Mouse (Mus musculus): ENCODE data around the gene Tchh. TPM values are rescaled to one million over a fixed set of nuclear protein-coding genes. Genes with fewer than 3 reads are reported as not detected.
A peak's percentile ranks its signal among the peaks of the same experiment; 100 is the strongest.
"Not testable (repeated sequence)": the region's sequence is repeated elsewhere in the genome, so short reads cannot be mapped to it uniquely, and the experiment has no call there.

Tchh gene
- polyA plus RNA-seq, 1 experiment, result 0.77 TPM

DNA sequence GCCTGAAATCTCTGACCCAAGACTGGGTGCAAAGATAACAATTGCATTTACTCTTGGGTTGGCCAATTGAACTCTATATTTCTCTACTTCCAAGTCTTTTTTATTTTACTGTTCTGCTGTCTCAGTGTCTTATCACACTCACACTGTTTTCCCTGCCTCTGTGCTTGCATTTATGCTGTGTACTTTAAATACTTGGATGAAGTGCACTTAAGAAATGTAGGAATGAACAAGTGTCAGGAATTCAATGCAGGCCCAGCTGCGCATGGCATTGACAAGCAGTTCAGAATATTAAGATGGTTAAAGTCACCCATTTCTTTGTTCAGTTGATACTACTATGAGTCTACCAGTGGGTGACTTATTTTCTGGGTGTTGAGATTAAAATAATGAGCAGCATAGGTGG, 37.9 kb downstream of the Tchh start:
- no peak overlapping the region for H3K4me3 ChIP-seq (replicated peaks; ENCODE audit: control insufficient read depth, low read depth, low read length)
- TF ChIP-seq CTCF (IDR thresholded peaks at IDR 0.05; ENCODE audit: control insufficient read depth, insufficient read depth, low read length) (no peak), POLR2A (IDR thresholded peaks at IDR 0.05; ENCODE audit: borderline replicate concordance, control insufficient read depth, low read depth, low read length) (no peak)
- WGBS, result 86% methylated on average over 1 of the region's 1 CpGs
- no peaks in the 10 kb centered on the region for H3K4me1 ChIP-seq (ENCODE audit: control insufficient read depth, insufficient read depth, low read length)
- H3K27ac ChIP-seq (ENCODE audit: control insufficient read depth, insufficient read depth, low read depth, low read length, poor library complexity), result no peak overlapping the region

DNA sequence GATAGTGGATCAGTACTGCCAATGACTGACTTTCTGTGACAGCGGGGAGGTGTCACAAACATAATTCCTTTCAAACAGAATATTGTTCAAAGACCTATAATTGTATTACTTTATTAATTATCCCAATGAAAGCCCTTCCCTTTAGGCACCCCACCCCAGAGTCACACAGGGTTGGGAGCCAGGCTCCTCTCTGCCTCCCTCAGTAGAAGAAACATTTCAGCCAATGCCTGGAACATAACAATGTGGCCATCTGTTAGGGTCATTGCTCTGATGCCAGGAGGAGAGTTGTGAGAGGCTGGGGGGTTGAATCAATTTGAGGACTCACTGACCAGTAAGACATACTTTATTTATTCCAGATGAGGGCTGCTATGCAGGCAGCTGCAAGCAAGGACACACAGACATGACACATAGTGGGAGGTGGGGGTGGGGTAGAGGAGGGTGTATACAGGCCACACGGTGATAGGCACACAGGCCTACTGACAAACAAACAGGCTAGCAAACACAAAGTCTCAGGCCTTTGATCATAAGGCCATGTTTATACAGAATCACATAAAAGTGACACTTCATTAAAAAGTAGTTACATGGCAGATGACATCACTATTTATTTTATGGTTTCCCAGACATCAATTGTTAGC, 40.0 kb downstream of the Tchh start:
- no peaks in the 10 kb centered on the region for H3K4me1 ChIP-seq (ENCODE audit: control insufficient read depth, insufficient read depth, low read length)
- TF ChIP-seq POLR2A (IDR thresholded peaks at IDR 0.05; ENCODE audit: borderline replicate concordance, control insufficient read depth, low read depth, low read length) (no peak), CTCF (IDR thresholded peaks at IDR 0.05; ENCODE audit: control insufficient read depth, insufficient read depth, low read length) (no peak)
- 67% methylated on average over 2 of the region's 2 CpGs for WGBS
- H3K4me3 ChIP-seq (replicated peaks; ENCODE audit: control insufficient read depth, low read depth, low read length), result no peak overlapping the region
- H3K27ac ChIP-seq (ENCODE audit: control insufficient read depth, insufficient read depth, low read depth, low read length, poor library complexity), result no peak overlapping the region

DNA sequence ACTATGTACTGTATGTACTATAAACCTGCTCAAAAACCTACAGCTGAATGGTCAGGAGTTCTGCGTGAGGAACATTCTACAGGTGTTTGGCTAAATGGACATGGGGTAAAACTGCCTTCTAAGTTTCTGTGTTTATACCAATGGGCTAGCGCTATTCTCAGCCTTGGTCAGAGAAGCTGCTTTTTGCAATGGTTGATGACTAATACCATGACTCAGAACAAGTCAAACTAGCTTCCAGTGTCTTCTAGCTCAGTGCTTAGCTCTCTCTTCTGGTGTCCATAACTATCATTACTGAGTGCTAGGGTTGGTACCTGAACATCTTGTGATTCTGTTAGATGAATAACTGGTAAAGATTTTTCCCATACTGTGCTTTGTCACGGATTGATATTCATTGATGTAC, 43.5 kb downstream of the Tchh start:
- no peaks in the 10 kb centered on the region for H3K4me1 ChIP-seq (ENCODE audit: control insufficient read depth, insufficient read depth, low read length)
- no peak overlapping the region for H3K4me3 ChIP-seq (replicated peaks; ENCODE audit: control insufficient read depth, low read depth, low read length)
- no peak overlapping the region for H3K27ac ChIP-seq (ENCODE audit: control insufficient read depth, insufficient read depth, low read depth, low read length, poor library complexity)
- TF ChIP-seq CTCF (IDR thresholded peaks at IDR 0.05; ENCODE audit: control insufficient read depth, insufficient read depth, low read length) (no peak), POLR2A (IDR thresholded peaks at IDR 0.05; ENCODE audit: borderline replicate concordance, control insufficient read depth, low read depth, low read length) (no peak)
- WGBS, result 82% methylated on average over 3 of the region's 3 CpGs

DNA sequence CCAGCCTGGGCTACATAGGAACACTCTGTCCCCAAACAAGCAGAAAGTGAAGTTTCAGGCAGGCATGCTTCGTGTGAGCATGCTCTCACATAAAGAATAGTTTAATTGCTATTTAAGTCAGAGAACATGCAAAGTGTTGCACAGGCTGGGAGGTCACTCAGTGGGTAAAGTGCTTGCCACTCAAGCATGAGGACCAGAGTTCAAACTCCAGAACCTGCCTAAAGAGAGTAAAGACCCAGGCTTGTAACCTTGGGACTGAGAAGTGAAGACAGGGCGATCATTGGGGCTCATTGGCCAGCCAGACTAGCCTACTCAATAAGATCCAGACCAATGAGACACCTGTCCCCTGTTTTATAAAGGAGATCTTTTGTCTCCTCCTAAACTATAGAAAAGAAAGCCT, 46.4 kb downstream of the Tchh start:
- Histone ChIP-seq H3K4me1 (ENCODE audit: control insufficient read depth, insufficient read depth, low read length) (no peaks in the 10 kb centered on the region), H3K27ac (ENCODE audit: control insufficient read depth, insufficient read depth, low read depth, low read length, poor library complexity) (no peak overlapping the region), H3K4me3 (replicated peaks; ENCODE audit: control insufficient read depth, low read depth, low read length) (no peak overlapping the region)
- TF ChIP-seq POLR2A (IDR thresholded peaks at IDR 0.05; ENCODE audit: borderline replicate concordance, control insufficient read depth, low read depth, low read length), result no peak
- no peak for TF ChIP-seq CTCF (IDR thresholded peaks at IDR 0.05; ENCODE audit: control insufficient read depth, insufficient read depth, low read length)
- WGBS, result 72% methylated on average over 2 of the region's 2 CpGs

DNA sequence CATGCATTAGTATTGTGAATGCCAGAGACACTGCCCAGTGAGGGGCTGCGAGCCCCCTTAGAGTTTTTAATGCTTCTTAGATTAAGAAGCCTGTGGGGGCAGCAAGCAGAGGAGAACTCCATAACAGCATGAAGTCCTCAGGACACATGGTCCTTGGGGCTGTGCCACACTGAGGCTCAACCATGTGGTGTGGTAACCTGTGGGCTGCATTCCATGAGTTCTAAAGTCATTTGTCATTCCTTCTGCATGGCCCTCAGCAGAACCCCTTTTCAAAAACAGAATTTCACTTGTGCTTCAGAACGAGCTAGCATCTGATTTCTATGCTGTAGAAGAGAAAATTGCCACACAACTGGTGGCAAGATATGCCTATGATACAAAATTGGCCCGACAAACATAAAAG, 50.0 kb downstream of the Tchh start:
- Histone ChIP-seq H3K4me3 (replicated peaks; ENCODE audit: control insufficient read depth, low read depth, low read length) (no peak overlapping the region), H3K27ac (ENCODE audit: control insufficient read depth, insufficient read depth, low read depth, low read length, poor library complexity) (no peak overlapping the region), H3K4me1 (ENCODE audit: control insufficient read depth, insufficient read depth, low read length) (no peaks in the 10 kb centered on the region)
- TF ChIP-seq CTCF (IDR thresholded peaks at IDR 0.05; ENCODE audit: control insufficient read depth, insufficient read depth, low read length) (no peak), POLR2A (IDR thresholded peaks at IDR 0.05; ENCODE audit: borderline replicate concordance, control insufficient read depth, low read depth, low read length) (no peak)
- 65% methylated on average over 3 of the region's 3 CpGs for WGBS

DNA sequence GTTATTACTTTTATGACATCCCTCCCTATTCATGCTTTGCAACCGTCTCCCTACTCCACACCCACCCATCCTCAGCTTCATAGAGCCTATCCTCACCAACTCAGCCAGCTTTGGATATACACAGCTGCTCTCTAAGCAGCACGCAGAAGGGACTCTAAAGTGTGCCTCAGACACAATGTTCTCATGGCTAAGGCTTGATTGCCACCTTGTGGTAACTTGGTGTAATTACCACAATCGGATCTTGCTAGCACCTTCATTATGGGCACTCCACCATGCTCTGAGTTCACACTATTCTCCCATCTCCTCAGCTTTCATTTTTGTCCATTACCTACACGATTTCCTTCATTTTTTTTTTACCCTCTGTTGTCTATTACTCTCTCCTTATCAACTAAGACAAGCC, 51.9 kb downstream of the Tchh start:
- WGBS, result 7% methylated on average over 4 of the region's 4 CpGs
- Histone ChIP-seq H3K4me3 (replicated peaks; ENCODE audit: control insufficient read depth, low read depth, low read length) (no peak overlapping the region), H3K27ac (ENCODE audit: control insufficient read depth, insufficient read depth, low read depth, low read length, poor library complexity) (no peak overlapping the region), H3K4me1 (ENCODE audit: control insufficient read depth, insufficient read depth, low read length) (no peaks in the 10 kb centered on the region)
- TF ChIP-seq CTCF (IDR thresholded peaks at IDR 0.05; ENCODE audit: control insufficient read depth, insufficient read depth, low read length) (peak; percentile 50), POLR2A (IDR thresholded peaks at IDR 0.05; ENCODE audit: borderline replicate concordance, control insufficient read depth, low read depth, low read length) (no peak)

DNA sequence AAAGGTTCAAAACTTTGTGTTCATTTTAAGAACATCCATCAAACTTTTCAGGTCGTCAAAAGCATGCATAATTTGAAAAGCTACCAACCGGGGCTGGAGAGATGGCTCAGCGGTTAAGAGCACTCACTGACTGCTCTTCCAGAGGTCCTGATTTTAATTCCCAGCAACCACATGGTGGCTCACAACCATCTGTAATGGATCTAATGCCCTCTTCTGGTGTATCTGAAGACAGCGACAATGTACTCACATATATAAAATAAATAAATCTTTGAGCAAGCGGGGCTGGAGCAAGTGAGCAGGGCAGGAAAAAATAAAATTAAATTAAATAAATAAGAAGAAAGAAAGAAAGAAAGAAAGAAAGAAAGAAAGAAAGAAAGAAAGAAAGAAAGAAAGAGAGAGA, 52.6 kb downstream of the Tchh start:
- not testable (repeated sequence) for H3K4me1 ChIP-seq (ENCODE audit: control insufficient read depth, insufficient read depth, low read length); H3K4me3 ChIP-seq (replicated peaks; ENCODE audit: control insufficient read depth, low read depth, low read length); H3K27ac ChIP-seq (ENCODE audit: control insufficient read depth, insufficient read depth, low read depth, low read length, poor library complexity)
- 37% methylated on average over 5 of the region's 5 CpGs for WGBS

DNA sequence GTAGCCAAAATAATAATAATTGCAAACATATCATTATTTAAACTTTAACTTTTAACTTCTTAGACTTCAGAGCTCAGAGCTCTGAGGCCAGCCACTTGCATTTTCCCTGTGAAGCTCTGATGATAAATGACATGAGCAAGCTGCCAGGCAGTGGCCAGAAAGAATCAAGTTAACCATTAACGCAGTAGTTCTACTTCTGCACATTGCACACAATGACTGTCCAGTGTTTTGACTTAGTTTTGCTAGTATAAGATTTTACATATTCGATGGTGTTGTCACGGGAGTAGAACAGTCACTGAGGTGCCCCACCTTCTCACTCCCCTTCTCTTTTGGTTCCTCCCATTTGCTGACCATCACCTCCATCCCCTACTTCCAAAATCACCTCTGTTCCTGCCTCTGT, 55.0 kb downstream of the Tchh start:
- no peak for TF ChIP-seq CTCF (IDR thresholded peaks at IDR 0.05; ENCODE audit: control insufficient read depth, insufficient read depth, low read length)
- TF ChIP-seq POLR2A (IDR thresholded peaks at IDR 0.05; ENCODE audit: borderline replicate concordance, control insufficient read depth, low read depth, low read length), result no peak
- Histone ChIP-seq H3K4me1 (ENCODE audit: control insufficient read depth, insufficient read depth, low read length) (no peaks in the 10 kb centered on the region), H3K27ac (ENCODE audit: control insufficient read depth, insufficient read depth, low read depth, low read length, poor library complexity) (no peak overlapping the region), H3K4me3 (replicated peaks; ENCODE audit: control insufficient read depth, low read depth, low read length) (no peak overlapping the region)
- 74% methylated on average over 3 of the region's 3 CpGs for WGBS

Other genes starting within 250 kb of the Tchh start
- gene Flg2, start 245.1 kb upstream of the Tchh start, polyA plus RNA-seq (2011; ENCODE audit: insufficient read depth, insufficient read length, low replicate concordance, missing spikeins), result not detected in 2 replicates
- not detected in 2 replicates for gene Flg, start 168.8 kb upstream of the Tchh start, polyA plus RNA-seq (2011; ENCODE audit: insufficient read depth, insufficient read length, low replicate concordance, missing spikeins)
- not detected in 2 replicates for gene Hrnr, start 122.6 kb upstream of the Tchh start, polyA plus RNA-seq (2011; ENCODE audit: insufficient read depth, insufficient read length, low replicate concordance, missing spikeins)
- not detected in 2 replicates for gene Rptn, start 48.6 kb upstream of the Tchh start, polyA plus RNA-seq (2011; ENCODE audit: insufficient read depth, insufficient read length, low replicate concordance, missing spikeins)
- not detected in 2 replicates for gene Tchhl1, start 26.4 kb downstream of the Tchh start, polyA plus RNA-seq (2011; ENCODE audit: insufficient read depth, insufficient read length, low replicate concordance, missing spikeins)
- 170 and 358 TPM in 2 replicates for gene S100a11, start 78.2 kb downstream of the Tchh start, polyA plus RNA-seq (2011; ENCODE audit: insufficient read depth, insufficient read length, low replicate concordance, missing spikeins)
- gene S100a10, start 112.8 kb downstream of the Tchh start, polyA plus RNA-seq (2011; ENCODE audit: insufficient read depth, insufficient read length, low replicate concordance, missing spikeins), result 70.0 and 138 TPM in 2 replicates
- not detected in 2 replicates for gene Tdpoz2, start 210.4 kb downstream of the Tchh start, polyA plus RNA-seq (2011; ENCODE audit: insufficient read depth, insufficient read length, low replicate concordance, missing spikeins)
- gene Tdpoz1, start 234.0 kb downstream of the Tchh start, polyA plus RNA-seq (2011; ENCODE audit: insufficient read depth, insufficient read length, low replicate concordance, missing spikeins), result not detected in 2 replicates